Mouse (Mus musculus) CH12.LX (cell line): Measurements from ENCODE around the gene Wrnip1.

Experiments
- ELF1 ChIP-seq: IDR thresholded peaks from 2 replicates; pipeline ENCODE4 v1.6.1; 2014; ENCODE audit warnings: low read depth, mild to moderate bottlenecking, inconsistent platforms, low read length, improper control_type of control experiment
- RAD21 ChIP-seq: IDR thresholded peaks from 2 replicates; pipeline ENCODE4 v1.6.1; 2011; ENCODE audit warnings: low read depth, mild to moderate bottlenecking, low read length, improper control_type of control experiment, moderate library complexity
- USF2 ChIP-seq: conservative IDR thresholded peaks from 2 replicates; pipeline ENCODE4 v1.6.1; 2011; ENCODE audit warnings: low read depth, low read length, improper control_type of control experiment

GRCm38 (mm10) chr13:32824377-32825330 is 22.8 kb downstream of the Wrnip1 start:
- no peak for TF ChIP-seq USF2
- no peak for TF ChIP-seq RAD21
- TF ChIP-seq ELF1 = no peak
